Mouse (Mus musculus) CD4-positive, CD25-positive, alpha-beta regulatory T cell, adult 2 months (primary cell): Measurements from ENCODE around the gene Paqr7.
A peak's percentile ranks its signal among the peaks of the same experiment; 100 is the strongest.

Experiments
- DNase-seq: peaks from one replicate; pipeline ENCODE4 v3.0.0-alpha.2; 2012; ENCODE audit warnings: low read depth, low spot score

The Paqr7 gene

GRCm38 (mm10) chr4:134503686-134504357, 7.3 kb downstream of the Paqr7 start:
- no peak for DNase-seq

- no peak for DNase-seq
Measured at GRCm38 (mm10) chr4:134505303-134505789, 8.8 kb downstream of the Paqr7 start.

- no peak for DNase-seq
Measured at GRCm38 (mm10) chr4:134505966-134506594, 9.6 kb downstream of the Paqr7 start.

GRCm38 (mm10) chr4:134506713-134507112, 10.2 kb downstream of the Paqr7 start:
- DNase-seq = no peak

GRCm38 (mm10) chr4:134510396-134510795, 13.9 kb downstream of the Paqr7 start:
- DNase-seq = no peak

- peak; percentile 93 for DNase-seq
Measured at GRCm38 (mm10) chr4:134510845-134511411, 14.4 kb downstream of the Paqr7 start, which contains the start of gene Aunip. Gene Aunip (plus strand): TSS chr4:134510999.

GRCm38 (mm10) chr4:134511730-134512129, 15.2 kb downstream of the Paqr7 start:
- no peak for DNase-seq

GRCm38 (mm10) chr4:134512798-134513197, 16.3 kb downstream of the Paqr7 start:
- peak; percentile 61 for DNase-seq

GRCm38 (mm10) chr4:134514309-134514930, 17.9 kb downstream of the Paqr7 start:
- no peak for DNase-seq

GRCm38 (mm10) chr4:134515614-134516013, 19.1 kb downstream of the Paqr7 start:
- DNase-seq = no peak

- no peak for DNase-seq
Measured at GRCm38 (mm10) chr4:134516981-134517380, 20.5 kb downstream of the Paqr7 start.

GRCm38 (mm10) chr4:134517719-134518118, 21.2 kb downstream of the Paqr7 start:
- no peak for DNase-seq

- no peak for DNase-seq
Measured at GRCm38 (mm10) chr4:134518541-134518940, 22.0 kb downstream of the Paqr7 start.

- DNase-seq = no peak
Measured at GRCm38 (mm10) chr4:134519281-134519680, 22.8 kb downstream of the Paqr7 start.

- no peak for DNase-seq
Measured at GRCm38 (mm10) chr4:134523447-134523846, 26.9 kb downstream of the Paqr7 start.

GRCm38 (mm10) chr4:134525806-134526205, 29.3 kb downstream of the Paqr7 start:
- DNase-seq = no peak

- DNase-seq = no peak
Measured at GRCm38 (mm10) chr4:134526220-134526619, 29.7 kb downstream of the Paqr7 start.

GRCm38 (mm10) chr4:134532928-134533327, 36.4 kb downstream of the Paqr7 start:
- DNase-seq = no peak

- DNase-seq = no peak
Measured at GRCm38 (mm10) chr4:134533421-134533820, 36.9 kb downstream of the Paqr7 start.

- peak; percentile 87 for DNase-seq
Measured at GRCm38 (mm10) chr4:134534124-134534886, 37.8 kb downstream of the Paqr7 start.
